Mouse (Mus musculus): ENCODE results near the gene Tbc1d22a. TPM values are rescaled to one million over a fixed set of nuclear protein-coding genes. Genes with fewer than 3 reads are reported as not detected.

The Tbc1d22a gene
- polyA plus RNA-seq, 1 experiment from 2014 or later = 9.6 TPM

- H3K27me3 ChIP-seq (replicated peaks; ENCODE audit: control insufficient read depth, insufficient read depth, low read length) = no peaks in the 10 kb centered on the region
- H3K4me1 ChIP-seq (replicated peaks; ENCODE audit: control insufficient read depth, insufficient read depth, low read length) = no peaks in the 10 kb centered on the region
- H3K27ac ChIP-seq (ENCODE audit: low read depth) = no peak overlapping the region
- H3K4me3 ChIP-seq (ENCODE audit: low read depth, low read length) = no peak overlapping the region
- peak; percentile 48 for DNase-seq (ENCODE audit: low spot score)
- H3K9ac ChIP-seq (ENCODE audit: low read length) = no peak overlapping the region
- no peak for ATAC-seq (replicated peaks; ENCODE audit: low FRiP score, low TSS enrichment, low read depth)
- 36% methylated on average over 10 of the region's 10 CpGs for WGBS
- no peaks in the 10 kb centered on the region for H3K9me3 ChIP-seq (ENCODE audit: control insufficient read depth, low read length)
- no peaks in the 10 kb centered on the region for H3K36me3 ChIP-seq (ENCODE audit: control insufficient read depth, insufficient read depth, low read length)
- H3K4me2 ChIP-seq (ENCODE audit: low read length) = no peak overlapping the region
These were observed 289.2 kb downstream of the Tbc1d22a start for GRCm38 (mm10) chr15:86503413-86503812.

- Histone ChIP-seq H3K4me3 (ENCODE audit: low read depth, low read length) (no peak overlapping the region), H3K9me3 (ENCODE audit: control insufficient read depth, low read length) (no peaks in the 10 kb centered on the region), H3K9ac (ENCODE audit: low read length) (no peak overlapping the region), H3K27ac (ENCODE audit: low read depth) (no peak overlapping the region), H3K4me2 (ENCODE audit: low read length) (no peak overlapping the region), H3K27me3 (replicated peaks; ENCODE audit: control insufficient read depth, insufficient read depth, low read length) (no peaks in the 10 kb centered on the region), H3K4me1 (replicated peaks; ENCODE audit: control insufficient read depth, insufficient read depth, low read length) (no peaks in the 10 kb centered on the region), H3K36me3 (ENCODE audit: control insufficient read depth, insufficient read depth, low read length) (no peaks in the 10 kb centered on the region)
- no peak for ATAC-seq (replicated peaks; ENCODE audit: low FRiP score, low TSS enrichment, low read depth)
- DNase-seq (ENCODE audit: low spot score) = no peak
- 60% methylated on average over 4 of the region's 4 CpGs for WGBS
These were observed 292.4 kb downstream of the Tbc1d22a start for GRCm38 (mm10) chr15:86506666-86507065.

DNA sequence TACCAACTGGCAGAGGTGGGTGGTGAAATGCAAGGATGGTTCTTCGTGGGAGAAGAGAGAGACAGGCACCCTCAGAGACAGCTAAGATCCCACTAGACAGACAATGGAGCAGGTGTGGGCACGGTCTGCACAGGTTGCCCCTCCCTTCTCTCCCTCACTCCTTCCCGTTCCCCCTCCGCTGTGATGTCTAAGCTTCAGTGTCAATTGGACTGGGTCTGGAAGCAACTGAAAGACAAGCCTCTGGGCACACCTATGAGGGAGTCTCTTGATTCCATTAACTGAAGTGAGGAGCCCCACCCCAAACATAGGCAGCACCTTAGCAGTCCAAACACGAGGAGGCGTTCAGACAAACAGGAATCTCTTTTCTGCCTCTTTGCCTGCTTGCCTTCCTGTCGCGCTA is 293.3 kb downstream of the Tbc1d22a start:
- H3K36me3 ChIP-seq (ENCODE audit: control insufficient read depth, insufficient read depth, low read length) = no peaks in the 10 kb centered on the region
- H3K27ac ChIP-seq (ENCODE audit: low read depth) = no peak overlapping the region
- 83% methylated on average over 8 of the region's 8 CpGs for WGBS

GRCm38 (mm10) chr15:86508406-86509176 is 294.3 kb downstream of the Tbc1d22a start:
- Histone ChIP-seq H3K4me1 (replicated peaks; ENCODE audit: control insufficient read depth, insufficient read depth, low read length) (no peaks in the 10 kb centered on the region), H3K9me3 (ENCODE audit: control insufficient read depth, low read length) (no peaks in the 10 kb centered on the region), H3K4me2 (ENCODE audit: low read length) (no peak overlapping the region), H3K27ac (ENCODE audit: low read depth) (no peak overlapping the region), H3K36me3 (ENCODE audit: control insufficient read depth, insufficient read depth, low read length) (no peaks in the 10 kb centered on the region), H3K4me3 (ENCODE audit: low read depth, low read length) (no peak overlapping the region), H3K27me3 (replicated peaks; ENCODE audit: control insufficient read depth, insufficient read depth, low read length) (no peaks in the 10 kb centered on the region), H3K9ac (ENCODE audit: low read length) (no peak overlapping the region)
- WGBS = 72% methylated on average over 7 of the region's 7 CpGs
- ATAC-seq (replicated peaks; ENCODE audit: low FRiP score, low TSS enrichment, low read depth) (no peak), DNase-seq (ENCODE audit: low spot score) (peak; percentile 46)

More for the DNA sequence above, 293.3 kb downstream of the Tbc1d22a start:
- H3K4me1 ChIP-seq (replicated peaks; ENCODE audit: control insufficient read depth, insufficient read depth, low read length) = no peaks in the 10 kb centered on the region
- ATAC-seq (replicated peaks; ENCODE audit: low FRiP score, low TSS enrichment, low read depth) (no peak), DNase-seq (ENCODE audit: low spot score) (peak; percentile 35)
- no peak overlapping the region for H3K4me3 ChIP-seq (ENCODE audit: low read depth, low read length)
- no peaks in the 10 kb centered on the region for H3K9me3 ChIP-seq (ENCODE audit: control insufficient read depth, low read length)
- no peak overlapping the region for H3K9ac ChIP-seq (ENCODE audit: low read length)
- H3K4me2 ChIP-seq (ENCODE audit: low read length) = no peak overlapping the region
- H3K27me3 ChIP-seq (replicated peaks; ENCODE audit: control insufficient read depth, insufficient read depth, low read length) = no peaks in the 10 kb centered on the region

GRCm38 (mm10) chr15:86509601-86510000 is 295.3 kb downstream of the Tbc1d22a start:
- Histone ChIP-seq H3K9me3 (ENCODE audit: control insufficient read depth, low read length) (no peaks in the 10 kb centered on the region), H3K27ac (ENCODE audit: low read depth) (no peak overlapping the region), H3K27me3 (replicated peaks; ENCODE audit: control insufficient read depth, insufficient read depth, low read length) (no peaks in the 10 kb centered on the region), H3K4me1 (replicated peaks; ENCODE audit: control insufficient read depth, insufficient read depth, low read length) (no peaks in the 10 kb centered on the region), H3K4me2 (ENCODE audit: low read length) (no peak overlapping the region), H3K9ac (ENCODE audit: low read length) (no peak overlapping the region), H3K4me3 (ENCODE audit: low read depth, low read length) (no peak overlapping the region), H3K36me3 (ENCODE audit: control insufficient read depth, insufficient read depth, low read length) (no peaks in the 10 kb centered on the region)
- WGBS = 81% methylated on average over 6 of the region's 6 CpGs
- DNase-seq (ENCODE audit: low spot score) (peak; percentile 29), ATAC-seq (replicated peaks; ENCODE audit: low FRiP score, low TSS enrichment, low read depth) (no peak)

GRCm38 (mm10) chr15:86511181-86511580 is 296.9 kb downstream of the Tbc1d22a start:
- Histone ChIP-seq H3K36me3 (ENCODE audit: control insufficient read depth, insufficient read depth, low read length) (no peaks in the 10 kb centered on the region), H3K9me3 (ENCODE audit: control insufficient read depth, low read length) (no peaks in the 10 kb centered on the region), H3K9ac (ENCODE audit: low read length) (no peak overlapping the region), H3K27ac (ENCODE audit: low read depth) (no peak overlapping the region), H3K27me3 (replicated peaks; ENCODE audit: control insufficient read depth, insufficient read depth, low read length) (no peaks in the 10 kb centered on the region), H3K4me3 (ENCODE audit: low read depth, low read length) (no peak overlapping the region), H3K4me1 (replicated peaks; ENCODE audit: control insufficient read depth, insufficient read depth, low read length) (no peaks in the 10 kb centered on the region), H3K4me2 (ENCODE audit: low read length) (no peak overlapping the region)
- DNase-seq (ENCODE audit: low spot score) = peak; percentile 24
- 78% methylated on average over 7 of the region's 7 CpGs for WGBS
- no peak for ATAC-seq (replicated peaks; ENCODE audit: low FRiP score, low TSS enrichment, low read depth)

DNA sequence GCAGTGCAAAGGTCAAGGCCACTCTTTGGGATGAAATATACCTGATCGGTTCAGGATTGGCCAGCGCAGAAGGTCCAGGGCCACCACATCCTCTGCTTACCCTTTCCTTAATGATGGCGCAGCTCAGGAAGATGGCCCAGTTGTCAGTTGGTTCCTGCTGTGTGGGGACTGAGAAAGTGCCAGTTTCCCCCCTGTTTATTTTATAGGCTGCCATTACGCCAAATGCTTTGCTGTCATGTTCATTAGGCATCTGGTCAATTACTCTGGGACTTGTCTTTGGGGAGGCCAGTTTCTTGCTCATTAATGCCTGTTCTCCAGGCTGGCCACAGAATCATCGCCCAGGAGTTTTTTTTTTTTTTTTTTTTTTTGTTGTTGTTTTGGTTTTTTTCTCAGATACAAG is 299.1 kb downstream of the Tbc1d22a start:
- DNase-seq (ENCODE audit: low spot score) = no peak
- H3K36me3 ChIP-seq (ENCODE audit: control insufficient read depth, insufficient read depth, low read length) = no peaks in the 10 kb centered on the region
- ATAC-seq (replicated peaks; ENCODE audit: low FRiP score, low TSS enrichment, low read depth) = no peak
- H3K4me3 ChIP-seq (ENCODE audit: low read depth, low read length) = no peak overlapping the region
- H3K27ac ChIP-seq (ENCODE audit: low read depth) = no peak overlapping the region
- no peak overlapping the region for H3K9ac ChIP-seq (ENCODE audit: low read length)
- H3K4me2 ChIP-seq (ENCODE audit: low read length) = no peak overlapping the region
- H3K27me3 ChIP-seq (replicated peaks; ENCODE audit: control insufficient read depth, insufficient read depth, low read length) = no peaks in the 10 kb centered on the region
- 88% methylated on average over 5 of the region's 5 CpGs for WGBS
- no peaks in the 10 kb centered on the region for H3K9me3 ChIP-seq (ENCODE audit: control insufficient read depth, low read length)
- no peaks in the 10 kb centered on the region for H3K4me1 ChIP-seq (replicated peaks; ENCODE audit: control insufficient read depth, insufficient read depth, low read length)

DNA sequence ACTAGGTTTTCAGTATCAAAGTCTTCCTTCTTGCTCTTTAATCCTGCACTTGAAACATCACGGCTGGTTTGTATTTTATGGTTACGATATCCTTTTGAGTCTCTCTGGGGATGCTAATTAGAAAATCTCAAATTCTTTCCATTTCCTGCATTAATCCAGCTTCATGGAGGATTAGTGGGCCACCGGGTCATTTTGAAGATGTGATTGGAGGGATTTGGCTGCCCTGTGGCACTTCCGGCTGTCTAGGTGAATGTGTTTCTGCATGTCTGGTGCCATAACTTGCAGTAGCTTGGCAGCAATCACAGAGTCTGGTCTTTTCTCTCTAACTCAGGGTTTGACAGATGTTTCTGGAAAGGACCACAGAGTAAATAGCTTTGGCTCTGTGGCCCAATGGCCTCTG is 305.9 kb downstream of the Tbc1d22a start:
- no peak for DNase-seq (ENCODE audit: low spot score)
- Histone ChIP-seq H3K9ac (ENCODE audit: low read length) (no peak overlapping the region), H3K4me1 (replicated peaks; ENCODE audit: control insufficient read depth, insufficient read depth, low read length) (no peaks in the 10 kb centered on the region), H3K36me3 (ENCODE audit: control insufficient read depth, insufficient read depth, low read length) (no peaks in the 10 kb centered on the region), H3K27me3 (replicated peaks; ENCODE audit: control insufficient read depth, insufficient read depth, low read length) (no peaks in the 10 kb centered on the region), H3K27ac (ENCODE audit: low read depth) (no peak overlapping the region), H3K4me3 (ENCODE audit: low read depth, low read length) (no peak overlapping the region), H3K9me3 (ENCODE audit: control insufficient read depth, low read length) (no peaks in the 10 kb centered on the region), H3K4me2 (ENCODE audit: low read length) (no peak overlapping the region)
- 89% methylated on average over 4 of the region's 4 CpGs for WGBS
- ATAC-seq (replicated peaks; ENCODE audit: low FRiP score, low TSS enrichment, low read depth) = no peak

DNA sequence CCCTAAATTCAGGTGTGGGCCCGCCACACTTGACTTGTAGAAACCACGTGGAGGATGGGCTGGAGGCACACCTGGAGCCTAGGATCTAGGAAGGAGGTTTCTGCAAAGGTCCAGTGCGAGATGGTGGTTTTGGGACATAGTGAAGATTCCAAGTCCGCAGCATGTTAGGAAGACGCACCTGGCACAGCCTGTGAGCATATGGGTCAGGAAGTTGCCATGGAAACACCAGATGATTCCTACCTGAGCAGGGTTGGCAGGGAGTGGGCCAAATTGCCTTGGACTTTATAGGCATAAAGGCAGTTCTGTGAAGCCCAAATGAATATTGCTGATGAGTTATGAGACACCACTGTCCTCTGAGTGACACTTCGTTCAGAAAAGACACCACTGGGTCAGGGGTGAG is 321.1 kb downstream of the Tbc1d22a start:
- no peaks in the 10 kb centered on the region for H3K27me3 ChIP-seq (replicated peaks; ENCODE audit: control insufficient read depth, insufficient read depth, low read length)
- H3K9me3 ChIP-seq (ENCODE audit: control insufficient read depth, low read length) = no peaks in the 10 kb centered on the region
- H3K36me3 ChIP-seq (ENCODE audit: control insufficient read depth, insufficient read depth, low read length) = no peaks in the 10 kb centered on the region
- H3K9ac ChIP-seq (ENCODE audit: low read length) = no peak overlapping the region
- ATAC-seq (replicated peaks; ENCODE audit: low FRiP score, low TSS enrichment, low read depth) (no peak), DNase-seq (ENCODE audit: low spot score) (no peak)
- H3K4me3 ChIP-seq (ENCODE audit: low read depth, low read length) = no peak overlapping the region
- no peak overlapping the region for H3K4me2 ChIP-seq (ENCODE audit: low read length)
- no peak overlapping the region for H3K27ac ChIP-seq (ENCODE audit: low read depth)
- no peaks in the 10 kb centered on the region for H3K4me1 ChIP-seq (replicated peaks; ENCODE audit: control insufficient read depth, insufficient read depth, low read length)
- 75% methylated on average over 6 of the region's 6 CpGs for WGBS
